Mouse (Mus musculus) heart, adult 2 months (tissue): ENCODE results near the gene Mustn1. TPM values are rescaled to one million over a fixed set of nuclear protein-coding genes. Genes with fewer than 3 reads are reported as not detected.

ENCODE experiments used
- DNase-seq, 2 experiments: peaks; one replicate each; pipeline ENCODE4 v3.0.0; 2021
- H3K27ac ChIP-seq: fragments of 200-600 bp; 2 replicates; pipeline ENCODE4 v1.8.1; 2022
- H3K27me3 ChIP-seq: fragments of 200-500 bp; 2 replicates; pipeline ENCODE4 v1.6.1; 2012; ENCODE audit warnings: mild to moderate bottlenecking, low read length, inconsistent platforms, mixed read lengths; ENCODE audit not compliant: control insufficient read depth, insufficient read depth
- H3K36me3 ChIP-seq: fragments of 200-500 bp; 2 replicates; pipeline ENCODE4 v1.6.1; 2012; ENCODE audit warnings: low read length, inconsistent platforms; ENCODE audit not compliant: control insufficient read depth, insufficient read depth
- H3K4me1 ChIP-seq: fragments of 200-500 bp; 2 replicates; pipeline ENCODE4 v1.6.1; 2011; ENCODE audit warnings: low read length; ENCODE audit not compliant: control insufficient read depth, insufficient read depth
- H3K4me3 ChIP-seq: fragments of 200-600 bp; 2 replicates; pipeline ENCODE4 v1.8.1; 2022
- H3K79me2 ChIP-seq: fragments of 200-500 bp; replicated peaks from 2 replicates; pipeline ENCODE4 v1.6.1; 2012; ENCODE audit warnings: mild to moderate bottlenecking, inconsistent platforms, low read length, moderate library complexity, mixed read lengths; ENCODE audit not compliant: control insufficient read depth, insufficient read depth
- H3K9ac ChIP-seq: fragments of 200-500 bp; 2 replicates; pipeline ENCODE4 v1.6.1; 2012; ENCODE audit warnings: low read depth, mild to moderate bottlenecking, control low read depth, inconsistent platforms, low read length, mixed read lengths
- CTCF ChIP-seq: fragments of 200-600 bp; IDR thresholded peaks from 2 replicates; pipeline ENCODE4 v1.8.1; 2022; ENCODE audit warnings: antibody characterized with exemption, mild to moderate bottlenecking, moderate library complexity
- EP300 ChIP-seq: fragments of 200-500 bp; IDR thresholded peaks from 2 replicates; pipeline ENCODE4 v1.6.1; 2011; ENCODE audit warnings: low read depth, low read length, control low read depth; ENCODE audit not compliant: insufficient read depth
- POLR2A ChIP-seq: fragments of 200-500 bp; IDR thresholded peaks from 2 replicates; pipeline ENCODE4 v1.6.1; 2011; ENCODE audit warnings: mild to moderate bottlenecking, low read depth, low read length, control low read depth; ENCODE audit not compliant: insufficient read depth
- WGBS: fragments of 180-500 bp; shearing (Covaris S2); methylation state at CpG from one replicate; pipeline ENCODE4 v1.1.7; 2018; 5-methylcytosine and 5-hydroxymethylcytosine counted together
- intact Hi-C: fragments of 180-260 bp; cut with DNase I; formaldehyde crosslinking; loops from one replicate; pipeline ENCODE4 v1.15.1; 2025
- polyA plus RNA-seq: library from polyadenylated mRNA; depleted of rRNA; stranded (reverse); fragments of >200 nt; gene quantifications from 2 replicates; pipeline ENCODE4 v1.2.3, GENCODE M21; 2012
- total RNA-seq, 2 experiments: library from RNA; stranded (reverse); gene quantifications; 2 replicates each; pipeline ENCODE4 v1.2.3; 2021

Gene Mustn1
- total and polyA plus RNA-seq, 3 experiments: 14.4 to 17.7 (median 15.9) TPM

DNA sequence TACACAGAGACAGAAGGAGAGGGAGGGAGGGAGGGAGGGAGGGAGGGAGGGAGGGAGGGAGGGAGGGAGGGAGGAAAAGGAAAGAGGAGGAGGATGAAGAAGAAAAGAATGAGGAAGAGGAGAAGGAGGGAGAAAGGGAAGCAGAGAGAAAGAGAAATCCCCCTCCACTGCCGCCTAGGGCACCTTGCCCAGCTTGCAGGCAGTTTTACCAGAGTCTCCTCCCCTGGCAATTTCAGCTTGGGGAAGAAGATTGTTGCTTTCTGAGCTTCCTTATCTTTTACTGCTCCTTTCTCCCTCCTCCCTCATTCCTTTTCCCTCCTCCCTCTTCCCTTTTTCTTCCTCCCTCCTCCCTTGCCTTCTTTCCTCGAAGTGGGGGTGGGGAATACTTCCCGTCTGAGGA is 24.0 kb downstream of the Mustn1 start:
- no peaks in the 10 kb centered on the region for H3K36me3 ChIP-seq
- intact Hi-C loops: no loop called here
- H3K4me3 ChIP-seq: no peak overlapping the region
- TF ChIP-seq EP300 (no peak), POLR2A (no peak)
- no peak overlapping the region for H3K9ac ChIP-seq
- H3K27ac ChIP-seq: no peak overlapping the region
- no peaks in the 10 kb centered on the region for H3K27me3 ChIP-seq
- 37% methylated on average over 3 of the region's 3 CpGs for WGBS
- DNase-seq: no peak
- no peaks in the 10 kb centered on the region for H3K79me2 ChIP-seq
- no peaks in the 10 kb centered on the region for H3K4me1 ChIP-seq

DNA sequence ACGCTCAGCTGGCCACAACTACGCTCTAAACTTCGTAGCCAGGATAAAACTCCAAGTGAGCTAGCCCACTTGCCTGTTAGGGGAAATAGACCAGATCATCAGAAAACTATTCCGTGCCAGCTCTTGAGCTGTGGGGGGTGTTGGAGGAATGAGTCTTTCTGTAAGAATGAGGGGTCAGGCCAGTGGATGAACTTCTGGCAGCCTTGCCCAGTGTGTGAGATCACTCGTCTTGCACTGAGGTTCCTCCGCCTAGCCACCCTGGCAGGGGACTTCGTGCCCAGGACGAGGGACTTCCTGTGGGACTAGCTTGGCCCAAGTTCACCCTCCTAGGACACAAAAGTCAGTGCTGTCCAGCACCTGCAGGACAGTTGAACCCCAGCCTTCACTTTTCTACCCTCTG is 25.3 kb downstream of the Mustn1 start:
- Histone ChIP-seq H3K27me3 (no peaks in the 10 kb centered on the region), H3K27ac (no peak overlapping the region), H3K9ac (no peak overlapping the region), H3K4me1 (no peaks in the 10 kb centered on the region), H3K36me3 (no peaks in the 10 kb centered on the region), H3K79me2 (no peaks in the 10 kb centered on the region), H3K4me3 (no peak overlapping the region)
- intact Hi-C loops: no loop called here
- 63% methylated on average over 8 of the region's 8 CpGs for WGBS
- no peak for TF ChIP-seq EP300
- TF ChIP-seq POLR2A: no peak
- TF ChIP-seq CTCF: no peak
- DNase-seq: no peak

DNA sequence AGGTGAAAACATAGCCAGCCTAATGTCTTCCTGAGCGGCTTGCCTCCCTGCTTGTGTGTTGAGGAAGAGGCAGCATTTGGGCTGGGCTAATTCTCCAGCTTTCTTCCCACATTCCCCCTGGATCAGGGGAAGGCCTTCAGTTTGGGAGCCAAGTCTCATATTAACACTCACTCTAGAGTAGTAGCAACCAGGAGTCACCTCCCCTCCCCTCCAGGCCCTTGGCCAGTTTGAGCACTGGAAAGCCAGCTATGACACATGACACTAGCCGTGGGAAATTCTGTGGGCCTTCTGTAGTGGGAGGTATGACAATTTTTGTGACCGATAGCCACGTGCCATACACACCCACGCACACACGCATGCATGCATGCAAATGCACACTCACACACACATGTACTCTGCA is 27.0 kb downstream of the Mustn1 start:
- 75% methylated on average over 6 of the region's 6 CpGs for WGBS
- DNase-seq: no peak
- H3K9ac ChIP-seq: no peak overlapping the region
- TF ChIP-seq POLR2A (no peak), CTCF (no peak), EP300 (no peak)
- no peaks in the 10 kb centered on the region for H3K79me2 ChIP-seq
- no peaks in the 10 kb centered on the region for H3K4me1 ChIP-seq
- H3K27ac ChIP-seq: no peak overlapping the region
- no peaks in the 10 kb centered on the region for H3K27me3 ChIP-seq
- intact Hi-C loops: no loop called here
- H3K36me3 ChIP-seq: no peaks in the 10 kb centered on the region
- H3K4me3 ChIP-seq: no peak overlapping the region

DNA sequence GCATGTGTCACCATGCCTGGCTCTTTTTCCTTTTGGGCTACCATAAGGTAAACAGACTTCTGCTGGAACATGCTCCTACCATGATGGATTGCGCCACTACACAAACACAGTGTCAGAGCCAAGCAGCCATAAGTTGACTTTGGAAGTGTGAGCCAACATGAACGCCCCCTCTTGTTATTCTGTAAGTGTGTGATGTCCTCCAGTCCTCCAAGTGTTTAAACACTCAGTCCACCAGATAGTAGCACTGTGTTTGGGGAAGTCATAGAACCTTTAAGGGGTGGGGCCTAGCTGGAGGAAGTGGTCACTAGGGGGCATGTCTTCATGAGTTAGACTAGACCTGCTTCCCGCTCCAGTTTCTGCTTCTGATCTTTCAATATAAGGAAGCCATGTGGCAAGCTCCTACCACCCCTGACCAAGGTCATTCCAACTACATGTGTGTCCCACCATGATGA is 28.8 kb downstream of the Mustn1 start:
- DNase-seq: no peak
- TF ChIP-seq CTCF (no peak), EP300 (no peak), POLR2A (no peak)
- Histone ChIP-seq H3K27ac (no peak overlapping the region), H3K27me3 (no peaks in the 10 kb centered on the region), H3K9ac (no peak overlapping the region), H3K4me3 (no peak overlapping the region), H3K36me3 (no peaks in the 10 kb centered on the region), H3K79me2 (no peaks in the 10 kb centered on the region), H3K4me1 (no peaks in the 10 kb centered on the region)
- 62% methylated on average over 3 of the region's 3 CpGs for WGBS
- intact Hi-C loops: no loop called here

DNA sequence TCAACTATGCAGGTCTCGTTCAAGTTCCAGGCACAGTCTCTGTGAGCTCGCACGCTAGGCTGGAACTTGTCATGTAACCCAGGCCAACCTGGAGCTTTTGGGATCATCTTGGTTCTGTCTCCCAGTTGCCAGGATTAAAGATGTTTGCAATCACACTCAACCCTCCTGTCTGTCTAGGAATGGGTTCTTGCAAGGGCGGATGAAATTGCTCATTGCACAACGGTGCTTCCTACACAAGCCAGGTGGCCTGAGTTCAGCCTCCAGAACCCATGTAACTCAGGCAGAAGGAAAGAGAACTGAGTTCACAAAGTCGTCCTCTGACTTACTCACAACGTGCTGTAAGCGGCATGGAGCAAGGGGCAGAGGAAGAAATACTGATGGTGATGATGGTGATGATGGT is 32.1 kb downstream of the Mustn1 start:
- intact Hi-C loops: no loop called here
- no peak overlapping the region for H3K4me3 ChIP-seq

DNA sequence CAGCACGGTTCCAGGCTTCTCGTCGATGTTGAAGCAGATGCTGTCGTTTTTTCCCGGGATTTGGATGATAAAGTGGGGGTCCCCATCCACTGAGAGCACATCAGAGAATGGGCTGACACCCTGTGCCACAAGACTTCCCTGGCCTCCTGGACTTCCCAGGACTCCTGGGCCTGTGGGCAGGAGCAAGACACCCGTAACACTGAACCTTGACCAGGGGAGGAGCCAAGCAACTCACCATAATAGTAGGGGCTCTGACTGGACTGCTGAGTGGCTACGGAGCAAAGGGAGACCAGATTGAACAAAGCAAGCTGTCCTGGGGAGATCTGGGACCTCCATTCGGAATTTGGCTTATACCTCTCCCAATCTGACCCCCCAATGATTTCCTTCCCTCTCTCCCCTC is 33.6 kb downstream of the Mustn1 start:
- WGBS: 79% methylated on average over 8 of the region's 8 CpGs
- TF ChIP-seq CTCF (no peak), EP300 (no peak), POLR2A (no peak)
- intact Hi-C loops: no loop called here

More for the DNA sequence above, 32.1 kb downstream of the Mustn1 start:
- DNase-seq: no peak
- no peaks in the 10 kb centered on the region for H3K36me3 ChIP-seq
- TF ChIP-seq POLR2A: no peak
- no peak for TF ChIP-seq CTCF
- TF ChIP-seq EP300: no peak
- H3K27me3 ChIP-seq: no peaks in the 10 kb centered on the region
- no peaks in the 10 kb centered on the region for H3K79me2 ChIP-seq
- no peak overlapping the region for H3K9ac ChIP-seq
- no peak overlapping the region for H3K27ac ChIP-seq
- WGBS: 90% methylated on average over 8 of the region's 8 CpGs
- H3K4me1 ChIP-seq: no peaks in the 10 kb centered on the region

DNA sequence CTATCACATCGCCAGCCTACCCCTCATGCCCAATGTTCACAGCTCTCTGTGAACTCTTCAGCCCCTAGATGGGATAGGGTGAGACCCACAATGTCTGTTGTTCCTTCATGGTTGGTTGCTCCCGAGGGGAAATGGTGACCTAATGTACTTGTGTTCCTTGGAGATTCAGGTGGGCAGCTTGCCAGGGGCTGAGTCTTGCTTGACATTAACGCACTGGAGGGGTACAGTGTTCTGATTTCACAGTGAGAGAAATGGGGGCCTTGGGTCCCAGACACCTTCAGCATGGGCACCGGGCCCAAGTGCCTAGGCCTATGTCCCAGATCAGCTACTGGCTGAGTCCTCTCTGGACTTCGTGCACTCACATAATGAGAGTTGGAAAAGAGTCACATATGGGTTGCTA is 34.4 kb downstream of the Mustn1 start:
- H3K9ac ChIP-seq: no peak overlapping the region
- H3K4me1 ChIP-seq: no peaks in the 10 kb centered on the region
- WGBS: 67% methylated on average over 5 of the region's 5 CpGs
- TF ChIP-seq EP300: no peak
- no peak for TF ChIP-seq CTCF
- no peak for TF ChIP-seq POLR2A
- H3K79me2 ChIP-seq: no peaks in the 10 kb centered on the region
- intact Hi-C loops: no loop called here
- H3K36me3 ChIP-seq: no peaks in the 10 kb centered on the region
- no peak overlapping the region for H3K4me3 ChIP-seq
- DNase-seq: no peak
- H3K27me3 ChIP-seq: no peaks in the 10 kb centered on the region
- no peak overlapping the region for H3K27ac ChIP-seq

More for the DNA sequence above, 33.6 kb downstream of the Mustn1 start:
- H3K4me1 ChIP-seq: no peaks in the 10 kb centered on the region
- H3K36me3 ChIP-seq: no peaks in the 10 kb centered on the region
- H3K27ac ChIP-seq: no peak overlapping the region
- no peak overlapping the region for H3K9ac ChIP-seq
- DNase-seq: no peak
- H3K4me3 ChIP-seq: no peak overlapping the region
- no peaks in the 10 kb centered on the region for H3K79me2 ChIP-seq
- no peaks in the 10 kb centered on the region for H3K27me3 ChIP-seq
